Mouse (Mus musculus) embryo, embryonic 11 days (tissue): ENCODE results near the gene Them7.
A peak's percentile ranks its signal among the peaks of the same experiment; 100 is the strongest.

Source experiments
- DNase-seq: peaks from one replicate; pipeline ENCODE4 v3.0.0-alpha.2; 2015

Gene Them7

DNA sequence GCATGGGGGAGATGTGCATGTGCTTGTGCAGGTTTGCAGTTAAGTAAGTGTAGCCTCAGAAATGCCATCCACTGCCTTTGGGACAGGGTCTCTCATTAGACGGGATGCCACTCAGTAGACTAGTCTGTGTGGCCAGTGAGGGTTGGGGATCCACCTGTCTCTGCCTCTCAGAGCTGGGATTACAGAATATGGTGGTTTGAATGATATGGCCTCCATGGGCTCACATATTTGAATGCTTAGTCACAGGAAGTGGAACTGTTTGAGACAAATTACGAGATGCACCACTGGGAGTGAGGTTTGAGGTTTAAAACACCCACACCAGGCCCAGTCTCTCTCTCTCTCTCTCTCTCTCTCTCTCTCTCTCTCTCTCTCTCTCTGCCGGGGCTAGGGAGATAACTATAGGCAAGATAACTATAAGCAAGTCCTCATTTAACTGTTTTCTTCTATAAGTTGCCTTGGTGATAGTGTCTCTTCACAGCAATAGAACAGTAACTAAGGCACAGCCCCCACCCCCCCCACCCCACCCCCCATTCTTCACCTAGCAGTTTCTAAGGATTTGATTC, 156.7 kb downstream of the Them7 start:
- no peak for DNase-seq

DNA sequence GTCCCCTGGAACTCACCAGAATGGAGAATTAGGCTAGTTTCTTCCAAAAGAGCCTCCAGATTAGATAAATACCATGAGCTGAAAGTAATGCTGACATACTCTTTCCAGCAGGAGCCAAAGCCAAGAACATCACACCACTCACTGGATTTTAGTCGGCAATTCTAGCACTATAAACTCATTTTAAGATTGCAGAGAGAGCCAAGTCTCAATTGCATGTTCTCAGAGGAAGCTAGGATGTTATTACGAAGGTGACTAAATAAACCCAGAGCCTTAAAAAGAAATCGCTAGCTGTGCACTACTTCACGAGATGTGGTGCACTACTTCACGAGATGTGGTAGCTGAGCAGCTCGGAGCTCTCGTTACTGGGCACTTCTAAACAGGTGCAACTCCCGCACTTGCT, 158.9 kb downstream of the Them7 start:
- no peak for DNase-seq

DNA sequence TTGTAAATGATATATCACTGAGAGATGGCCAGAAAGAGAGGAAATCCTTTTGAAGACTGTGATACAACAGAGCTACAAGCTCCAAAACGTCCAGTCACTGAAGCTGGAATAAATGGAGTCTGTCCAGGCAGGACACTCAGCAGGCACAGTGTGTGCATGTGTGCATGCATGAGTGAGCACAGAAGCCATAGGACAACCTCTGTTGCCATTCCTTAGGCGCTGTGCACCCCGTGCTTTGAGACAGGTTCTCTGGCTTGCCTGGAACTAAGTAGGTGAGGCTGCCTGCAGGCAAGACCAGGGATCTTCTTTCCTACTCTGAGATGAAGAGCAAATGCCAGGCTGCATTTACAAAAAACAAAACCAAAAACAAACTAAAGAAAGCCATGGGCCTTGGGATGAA, 160.9 kb downstream of the Them7 start:
- DNase-seq: no peak

GRCm38 (mm10) chr2:105386418-105386817, 162.3 kb downstream of the Them7 start:
- no peak for DNase-seq

DNA sequence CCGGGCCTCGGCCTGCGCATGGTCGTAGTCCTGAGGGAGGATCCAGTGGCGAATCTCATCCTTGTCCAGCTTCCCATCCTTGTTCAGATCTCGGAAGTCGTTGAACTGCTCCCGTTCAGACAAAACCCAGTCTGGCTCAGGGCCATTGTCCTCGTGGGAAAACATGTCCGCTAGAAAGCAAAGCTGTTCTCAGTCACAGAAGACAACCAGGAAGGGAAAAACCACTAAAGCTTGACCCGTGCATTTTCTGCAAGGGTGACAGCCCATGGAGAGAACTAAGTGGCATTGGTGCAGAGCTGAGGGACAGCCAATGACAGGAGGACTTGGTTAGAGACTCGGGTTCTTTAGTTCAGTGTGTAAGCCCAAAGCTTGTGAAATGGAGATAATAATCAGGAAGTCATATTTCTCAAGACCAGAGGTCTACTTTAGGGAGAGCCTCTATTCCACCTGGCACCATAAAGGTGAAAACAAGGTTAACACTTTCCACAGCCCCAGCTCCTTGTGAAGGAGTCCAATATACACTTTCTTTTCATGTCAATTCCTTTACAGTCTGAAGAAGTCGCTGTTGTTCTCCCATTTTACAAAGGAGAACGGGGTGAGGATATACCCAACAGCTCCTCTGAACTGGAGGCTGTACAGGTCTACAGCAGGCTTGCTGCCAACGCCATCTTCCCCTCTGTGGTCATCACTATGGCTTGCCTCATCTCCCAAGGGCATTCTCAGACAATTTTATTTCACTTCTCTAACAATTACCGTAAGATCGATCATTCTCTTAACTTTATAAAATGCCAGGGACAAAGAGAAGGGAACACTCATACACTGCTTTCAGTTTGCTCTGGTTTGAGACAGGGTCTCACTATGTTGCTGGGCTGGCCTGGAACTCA, 165.1 kb downstream of the Them7 start:
- no peak for DNase-seq

DNA sequence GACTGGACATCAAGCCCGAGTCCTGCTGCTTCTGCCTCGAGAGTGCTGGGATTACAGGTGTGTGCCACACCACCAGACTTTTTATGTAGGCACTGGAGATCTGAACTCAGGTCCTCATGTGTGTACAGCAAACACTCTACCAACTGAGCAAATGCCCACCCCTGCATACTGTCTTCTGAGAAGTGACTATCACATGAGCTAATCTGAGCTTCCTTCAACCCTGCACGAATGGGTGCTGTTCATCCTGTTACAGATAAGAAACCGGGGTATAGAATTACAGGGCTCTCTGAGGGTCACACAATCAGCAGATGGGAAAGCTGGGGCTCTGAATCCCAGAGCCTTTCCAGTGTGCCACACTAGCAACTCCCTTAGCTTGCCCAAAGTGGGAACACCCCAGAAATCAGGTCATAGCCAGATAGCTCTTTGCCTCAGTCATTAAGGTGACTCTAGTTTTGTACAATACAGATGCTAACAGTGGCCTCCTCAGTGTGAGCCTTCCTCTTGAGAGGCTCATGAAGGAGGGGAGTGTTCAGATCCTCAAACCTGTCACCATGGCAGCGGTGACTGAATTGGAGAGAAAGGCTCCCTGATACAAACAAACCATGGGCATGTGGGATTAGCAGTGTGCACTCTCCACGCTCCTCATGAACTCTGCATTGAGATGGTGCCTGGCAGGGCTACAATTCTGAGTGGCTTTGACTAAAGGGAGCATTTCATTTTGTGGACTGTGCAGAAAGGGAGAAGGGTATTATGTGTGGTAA, 166.7 kb downstream of the Them7 start:
- no peak for DNase-seq

DNA sequence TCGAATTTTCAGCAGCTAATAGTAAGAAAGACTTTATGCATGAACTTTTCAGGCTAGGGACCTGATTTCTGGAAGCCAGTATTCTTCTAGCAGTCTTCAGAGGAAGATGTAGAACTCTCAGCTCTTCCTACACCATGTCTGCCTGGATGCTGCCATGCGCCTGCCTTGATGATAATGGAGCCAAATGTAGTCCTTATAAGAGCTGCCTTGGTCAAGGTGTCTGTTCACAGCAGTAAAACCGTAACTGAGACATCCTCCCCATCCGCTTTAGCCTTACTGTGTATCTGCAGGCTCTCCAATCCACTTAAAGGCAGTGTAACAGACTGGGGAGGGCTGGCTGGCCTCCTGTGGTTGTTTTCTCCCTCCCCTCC, 167.3 kb downstream of the Them7 start:
- no peak for DNase-seq

DNA sequence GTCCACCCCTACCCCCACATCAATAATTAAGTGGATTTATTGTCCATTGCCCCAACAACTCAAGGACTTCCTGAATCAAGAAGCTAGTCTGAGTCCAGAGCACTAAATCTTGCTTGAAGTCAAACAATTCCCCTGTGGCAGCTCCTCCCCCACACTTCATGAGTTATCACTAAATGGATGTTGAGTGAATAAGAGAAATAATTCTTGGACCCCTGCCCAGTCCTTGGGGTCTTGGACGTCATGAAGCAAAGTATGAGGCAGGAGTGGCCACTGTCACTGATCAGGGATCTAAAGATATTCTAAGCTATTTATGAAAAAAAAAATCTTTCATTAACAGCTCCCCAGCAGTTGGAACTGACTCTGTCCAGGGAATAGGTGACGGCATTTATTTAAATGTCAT, 168.4 kb downstream of the Them7 start:
- DNase-seq: no peak

DNA sequence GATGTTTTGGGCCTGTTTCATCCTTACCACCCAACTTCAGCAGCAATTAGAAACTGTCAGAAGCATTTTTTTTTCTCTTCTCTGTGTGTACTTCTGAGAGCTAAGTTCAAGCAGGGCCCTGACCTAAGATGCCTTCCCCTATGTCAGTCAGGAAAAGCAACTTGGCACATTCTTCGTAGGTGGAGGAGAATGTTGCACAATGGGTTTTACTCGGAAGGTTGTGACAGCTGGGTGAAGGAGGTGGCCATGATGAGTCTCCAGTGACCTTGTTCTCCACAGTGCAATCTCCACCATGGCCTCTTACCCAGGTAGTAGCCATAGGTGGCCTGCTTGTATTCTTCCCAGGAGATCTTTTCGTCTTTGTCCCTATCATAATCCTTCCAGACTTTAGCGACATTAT, 170.3 kb downstream of the Them7 start:
- DNase-seq: no peak

- no peak for DNase-seq
These were observed 171.9 kb downstream of the Them7 start for GRCm38 (mm10) chr2:105396066-105396465.

DNA sequence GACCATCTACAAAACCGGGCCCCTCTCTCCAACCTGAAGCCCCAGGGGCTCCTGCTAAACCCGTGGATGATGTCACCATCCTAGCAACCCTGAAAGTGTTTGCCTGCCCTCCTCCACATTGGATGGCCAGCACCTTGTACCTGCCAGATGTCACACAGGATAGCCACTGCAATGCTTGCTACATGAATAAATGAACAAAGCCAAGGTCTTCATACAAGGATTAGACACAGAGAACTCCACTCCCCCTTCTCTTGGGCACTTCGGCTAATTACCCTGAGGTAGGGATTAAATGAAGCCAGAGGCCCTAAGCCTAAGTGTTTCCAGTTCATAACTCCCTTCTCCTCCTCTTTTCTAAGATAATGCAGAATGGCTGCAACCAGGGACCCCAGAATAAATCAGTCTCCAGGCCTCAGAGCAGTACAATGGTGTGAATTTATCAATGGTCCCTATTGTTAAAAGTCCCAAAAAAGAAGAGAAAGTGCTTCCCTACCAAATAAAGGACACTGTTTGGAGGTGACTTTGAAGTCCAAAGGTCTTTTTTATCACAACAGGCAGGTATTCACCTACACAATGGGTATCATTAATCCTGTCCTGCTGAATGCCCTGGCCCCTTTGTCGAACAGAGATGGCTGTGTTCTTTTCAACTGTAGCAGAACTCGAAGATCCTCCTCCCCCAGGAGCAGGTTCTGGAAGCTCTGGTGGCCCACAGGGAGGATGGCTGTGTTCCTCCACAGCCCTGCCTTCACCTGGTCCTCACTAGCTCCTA, 173.5 kb downstream of the Them7 start:
- no peak for DNase-seq

- peak; percentile 72 for DNase-seq
These were observed 174.5 kb downstream of the Them7 start for GRCm38 (mm10) chr2:105398636-105399084.

DNA sequence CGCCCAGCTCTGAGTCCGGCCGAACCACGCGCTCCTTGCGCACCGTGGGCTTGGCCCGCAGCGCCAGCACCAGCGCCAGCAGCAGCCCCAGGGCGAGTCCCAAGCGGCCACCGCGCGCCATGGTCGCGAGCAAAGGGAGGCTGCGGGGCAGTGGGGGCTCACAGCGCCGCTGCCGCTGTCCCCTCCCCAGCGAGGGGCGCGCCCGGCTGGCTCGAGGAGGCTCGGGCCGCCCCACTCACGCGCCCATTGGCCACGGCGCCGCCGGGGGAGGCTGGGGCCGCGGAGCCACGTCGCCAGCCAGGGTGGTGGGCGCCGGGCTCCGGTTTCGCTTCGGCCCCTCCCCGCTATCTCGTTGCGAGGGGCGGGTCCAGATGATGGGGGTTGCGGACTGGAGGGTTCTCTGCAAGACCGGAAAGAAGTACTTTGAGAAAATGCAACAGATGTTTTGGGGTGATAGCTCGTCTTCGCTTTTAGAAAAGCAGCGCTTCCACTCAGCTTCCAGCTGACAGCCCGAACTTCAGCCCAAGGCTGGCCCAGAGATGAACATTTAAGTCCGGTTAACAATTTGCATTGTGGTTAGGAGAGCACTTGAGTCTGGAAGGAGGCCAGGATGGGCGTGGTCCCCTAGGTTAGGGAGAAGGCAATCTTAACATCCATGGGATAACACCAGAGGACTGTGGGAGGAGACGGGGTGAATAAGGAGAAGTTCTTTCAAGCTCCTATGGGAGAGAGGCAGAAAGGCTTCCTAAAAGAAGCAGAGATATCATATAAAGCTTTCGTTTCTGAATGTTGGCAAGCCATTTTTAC, 175.2 kb downstream of the Them7 start, which contains the start of gene Rcn1:
TSS of gene Rcn1 (minus strand) at position 235 of the 807 bp plus-strand sequence.
- DNase-seq: peak; percentile 93

DNA sequence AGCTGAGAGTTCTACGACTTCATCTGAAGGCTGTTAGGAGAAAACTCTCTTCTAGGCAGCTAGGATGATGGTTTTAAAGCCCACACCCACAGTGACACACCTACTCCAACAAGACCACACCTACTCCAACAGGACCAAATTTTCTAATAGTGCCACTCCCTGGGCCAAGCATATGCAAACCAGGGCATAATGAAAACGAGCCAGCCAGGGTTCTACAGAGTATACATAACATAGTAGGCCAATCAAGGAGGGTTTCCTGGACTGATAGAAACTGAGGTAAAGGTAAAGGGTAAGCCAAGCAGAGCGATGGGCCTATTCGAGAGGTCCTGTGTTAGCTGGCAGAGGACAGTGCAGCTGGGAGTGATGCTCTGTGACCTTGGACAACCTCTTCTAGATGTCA, 176.4 kb downstream of the Them7 start:
- no peak for DNase-seq

GRCm38 (mm10) chr2:105402180-105402579, 178.1 kb downstream of the Them7 start:
- DNase-seq: no peak

- DNase-seq: no peak
These were observed 184.4 kb downstream of the Them7 start for GRCm38 (mm10) chr2:105408511-105408910.

DNA sequence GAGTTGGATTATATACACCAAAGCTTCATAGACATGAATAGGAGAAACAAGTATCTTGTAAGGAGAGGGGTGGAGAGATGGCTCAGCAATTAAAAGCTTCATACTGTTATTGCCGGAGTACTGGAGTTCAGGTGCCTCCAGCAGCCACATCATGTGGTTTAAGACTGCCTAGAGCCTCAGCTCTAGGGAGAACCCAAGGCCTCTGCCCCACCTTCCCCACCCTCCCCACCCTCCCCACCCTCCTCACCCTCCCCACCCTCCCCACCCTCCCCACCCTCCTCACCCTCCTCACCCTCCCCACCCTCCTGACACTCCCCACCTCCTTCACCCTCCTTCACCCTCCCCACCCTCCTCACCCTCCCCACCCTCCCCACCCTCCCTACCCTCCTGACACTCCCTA, 185.1 kb downstream of the Them7 start:
- no peak for DNase-seq

DNA sequence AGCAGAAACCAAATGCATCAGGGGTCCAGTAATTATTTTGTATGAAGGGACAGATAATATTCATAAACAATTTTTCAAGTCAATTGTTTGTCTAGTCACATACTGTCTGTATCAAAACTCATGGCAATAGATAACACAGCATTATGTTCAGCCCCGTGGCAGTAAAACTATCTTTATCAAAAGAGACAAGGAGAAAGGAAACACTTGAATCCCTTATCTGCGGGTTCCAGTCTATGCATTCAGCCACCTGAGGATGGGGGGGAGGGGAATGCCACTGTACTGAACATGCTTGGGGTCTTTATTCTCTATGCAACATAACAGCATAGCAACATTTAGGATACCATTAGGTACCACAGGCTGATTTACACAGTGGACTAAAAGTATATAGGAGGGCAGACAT, 190.2 kb downstream of the Them7 start:
- no peak for DNase-seq

GRCm38 (mm10) chr2:105416046-105416659, 192.0 kb downstream of the Them7 start:
- DNase-seq: no peak

- no peak for DNase-seq
These were observed 192.7 kb downstream of the Them7 start for GRCm38 (mm10) chr2:105416660-105417348.

DNA sequence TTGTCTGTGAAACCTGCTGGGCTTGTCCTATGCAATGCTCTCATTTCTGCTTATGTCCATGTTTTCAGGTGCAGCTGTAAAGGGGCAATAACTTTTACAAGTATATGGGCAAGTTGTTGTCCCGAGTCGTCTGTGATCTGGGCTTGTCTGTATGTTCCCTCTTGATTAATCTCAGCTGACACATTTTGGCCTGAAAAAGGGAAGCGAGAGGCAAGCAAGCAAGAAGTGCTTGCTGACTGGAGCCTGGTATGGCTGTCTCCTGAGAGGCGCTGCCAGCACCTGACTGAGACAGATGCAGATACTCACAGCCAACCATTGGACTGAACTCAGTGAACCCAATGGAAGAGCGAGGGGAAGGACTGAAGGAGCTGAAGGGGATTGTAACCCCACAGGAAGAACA, 193.5 kb downstream of the Them7 start:
- DNase-seq: no peak
